Mouse (Mus musculus) heart, postnatal 10 days (tissue): ENCODE measurements around the gene Gm13287. TPM values are rescaled to one million over a fixed set of nuclear protein-coding genes. Genes with fewer than 3 reads are reported as not detected.
"Not testable (repeated sequence)": the region's sequence is repeated elsewhere in the genome, so short reads cannot be mapped to it uniquely, and the experiment has no call there.

Source experiments
- DNase-seq, 2 experiments: peaks; one replicate each; pipeline ENCODE4 v3.0.0; 2021
- intact Hi-C: fragments of 180-260 bp; cut with DNase I; formaldehyde crosslinking; loops from one replicate; pipeline ENCODE4 v1.15.1; 2025
- total RNA-seq, 2 experiments: library from RNA; stranded (reverse); gene quantifications; 2 replicates each; pipeline ENCODE4 v1.2.3; 2021

The Gm13287 gene
- total RNA-seq, 2 experiments from 2014 or later, result not detected

DNA sequence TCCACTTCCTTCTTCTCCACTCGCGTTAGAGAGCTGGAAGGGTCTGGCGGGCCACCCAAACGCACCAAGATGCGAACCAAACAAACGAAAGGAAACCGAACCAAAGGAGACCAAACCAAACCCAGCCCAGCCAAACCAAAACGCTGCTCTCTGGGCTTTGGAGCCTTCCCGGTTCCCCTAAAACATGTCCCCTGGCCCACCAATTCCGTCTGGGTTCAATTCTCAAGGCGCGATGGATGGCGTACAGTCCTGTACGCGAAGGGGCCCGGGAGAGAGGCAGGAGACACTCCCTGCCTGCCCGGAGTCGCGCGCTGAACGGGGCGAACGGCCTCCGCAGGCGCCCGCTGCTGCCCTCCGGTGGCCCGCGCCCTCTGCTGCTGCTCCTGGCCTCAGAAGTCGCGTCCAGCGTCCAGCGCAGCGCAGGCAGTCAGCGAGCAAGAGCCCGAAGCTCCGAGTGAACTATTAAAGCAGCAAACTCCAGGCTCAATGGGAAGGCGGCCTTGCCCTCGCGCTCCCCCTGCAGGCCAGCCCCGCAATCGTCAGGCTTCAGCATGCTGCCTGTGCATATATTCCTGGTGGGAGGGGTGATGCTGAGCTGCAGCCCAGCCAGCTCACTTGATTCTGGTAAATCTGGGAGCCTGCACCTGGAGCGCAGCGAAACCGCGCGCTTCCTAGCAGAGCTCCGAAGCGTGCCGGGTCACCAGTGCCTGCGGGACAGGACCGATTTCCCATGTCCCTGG is 8.9 kb upstream of the Gm13287 start, which contains the start of gene Gm13275:
Gene Gm13275, plus strand, starts transcription at position 552 of the 740 bp plus-strand sequence.
- peak; percentile 86 to 90 for DNase-seq
- intact Hi-C loops, result not testable (repeated sequence)

GRCm38 (mm10) chr4:88797097-88797496 is 6.0 kb upstream of the Gm13287 start, which contains the start of gene Gm13279:
TSS of gene Gm13279 (plus strand) at chr4:88797397.
- DNase-seq, intact Hi-C loops: not testable (repeated sequence)

GRCm38 (mm10) chr4:88799365-88799764 is 3.7 kb upstream of the Gm13287 start, which contains the start of gene Gm13285:
TSS of gene Gm13285 (plus strand) at chr4:88799665.
- DNase-seq, intact Hi-C loops: not testable (repeated sequence)

- DNase-seq, result not testable (repeated sequence)
- intact Hi-C loops, result loop anchor here (5.0 kb wide), 1 partner anchor 322 kb away; no protein-coding TSS in a partner anchor
These were observed 2.2 kb downstream of the Gm13287 start, which contains the start of gene Gm13288 for GRCm38 (mm10) chr4:88805231-88805630. TSS of gene Gm13288 (plus strand) at chr4:88805531.

DNA sequence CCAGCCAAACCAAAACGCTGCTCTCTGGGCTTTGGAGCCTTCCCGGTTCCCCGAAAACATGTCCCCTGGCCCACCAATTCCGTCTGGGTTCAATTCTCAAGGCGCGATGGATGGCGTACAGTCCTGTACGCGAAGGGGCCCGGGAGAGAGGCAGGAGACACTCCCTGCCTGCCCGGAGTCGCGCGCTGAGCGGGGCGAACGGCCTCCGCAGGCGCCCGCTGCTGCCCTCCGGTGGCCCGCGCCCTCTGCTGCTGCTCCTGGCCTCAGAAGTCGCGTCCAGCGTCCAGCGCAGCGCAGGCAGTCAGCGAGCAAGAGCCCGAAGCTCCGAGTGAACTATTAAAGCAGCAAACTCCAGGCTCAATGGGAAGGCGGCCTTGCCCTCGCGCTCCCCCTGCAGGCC is 2.7 kb downstream of the Gm13287 start:
- intact Hi-C loops, result loop anchor here (5.0 kb wide), 1 partner anchor 322 kb away; no protein-coding TSS in a partner anchor
- peak; percentile 36 to 41 for DNase-seq

- intact Hi-C loops, result loop anchor here (5.0 kb wide), 1 partner anchor 134 kb away; the partner anchor contains the start of gene Ifna2
- no peak for DNase-seq
These were observed 12.9 kb downstream of the Gm13287 start, which contains the start of gene Ifna7 for GRCm38 (mm10) chr4:88815928-88816327. TSS of gene Ifna7 (plus strand) at chr4:88816228.

DNA sequence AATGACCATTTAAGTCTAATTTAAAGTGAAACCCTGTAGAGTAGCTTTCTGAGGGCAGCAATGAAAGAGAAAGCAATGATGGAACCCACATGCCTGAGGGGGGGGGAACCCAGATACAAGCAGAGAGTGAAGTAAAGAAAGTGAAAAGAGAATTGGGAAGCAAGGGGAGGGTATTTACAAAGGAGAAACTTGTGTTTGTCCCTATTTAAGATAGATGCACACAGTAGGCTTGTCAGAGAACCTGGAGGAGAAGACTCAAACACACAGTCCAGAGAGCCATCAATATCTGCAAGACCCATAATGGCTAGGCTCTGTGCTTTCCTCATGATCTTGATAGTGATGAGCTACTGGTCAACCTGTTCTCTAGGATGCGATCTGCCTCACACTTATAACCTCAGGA is 16.6 kb downstream of the Gm13287 start, which contains the start of gene Ifna11:
Gene Ifna11, plus strand, starts transcription at position 301 of the 400 bp plus-strand sequence.
- intact Hi-C loops, result loop anchor here (5.0 kb wide), 1 partner anchor 137 kb away; the partner anchor contains the start of gene Ifna2

DNA sequence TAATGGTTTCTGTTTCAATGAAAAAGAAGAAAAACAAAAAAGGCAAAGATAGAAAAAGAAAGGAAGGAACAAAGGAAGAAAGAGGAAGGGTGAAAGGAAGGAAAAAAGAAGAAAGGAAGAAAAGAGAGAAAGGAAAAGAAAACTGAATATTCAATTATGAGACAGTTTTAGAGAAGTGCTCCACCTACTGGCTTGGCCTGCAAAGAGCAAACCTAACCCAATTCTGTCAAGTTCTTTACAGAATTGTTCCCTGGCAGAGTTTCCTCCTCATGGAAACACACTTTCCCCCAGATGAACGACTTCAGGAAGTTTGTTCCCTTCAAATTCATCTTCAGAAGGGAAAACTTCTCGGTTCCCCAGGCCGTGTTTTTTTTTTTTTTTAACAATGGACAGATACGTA is 19.9 kb downstream of the Gm13287 start:
- intact Hi-C loops, result no loop called here
- DNase-seq, result peak in 1 of 2 experiments; percentile 21

More for the DNA sequence above, 16.6 kb downstream of the Gm13287 start, which contains the start of gene Ifna11:
- DNase-seq, result no peak

GRCm38 (mm10) chr4:88827116-88827515 is 24.1 kb downstream of the Gm13287 start, which contains the start of gene Ifna6:
TSS of gene Ifna6 (plus strand) at chr4:88827416.
- DNase-seq, intact Hi-C loops: not testable (repeated sequence)

DNA sequence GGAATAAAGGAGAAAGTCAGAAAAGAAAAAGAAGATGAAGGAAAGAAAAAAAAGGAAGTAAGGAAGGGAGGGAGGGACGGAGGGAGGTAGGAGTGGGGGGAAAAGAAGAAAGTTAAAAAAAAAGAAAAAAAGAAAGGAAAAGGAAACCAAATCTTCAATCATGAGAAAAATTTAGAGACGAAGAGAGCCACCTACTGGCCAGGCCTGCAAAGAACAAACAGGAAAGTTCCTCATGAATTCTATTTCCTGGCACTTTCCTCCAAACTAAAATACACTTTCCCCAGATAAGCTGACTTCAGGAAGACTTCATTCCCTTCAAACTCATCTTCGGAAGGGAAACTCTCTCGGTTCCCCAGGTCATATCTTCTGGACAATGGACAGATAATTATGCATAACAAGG is 27.5 kb downstream of the Gm13287 start:
- intact Hi-C loops, result no loop called here
- DNase-seq, result peak; percentile 10 to 40

- DNase-seq, intact Hi-C loops: not testable (repeated sequence)
These were observed 32.2 kb downstream of the Gm13287 start, which contains the start of gene Ifna5 for GRCm38 (mm10) chr4:88835225-88835624. TSS of gene Ifna5 (plus strand) at chr4:88835525.

- intact Hi-C loops, result no loop called here
- DNase-seq, result peak in 1 of 2 experiments; percentile 23
These were observed 35.8 kb downstream of the Gm13287 start for GRCm38 (mm10) chr4:88838828-88839227.

DNA sequence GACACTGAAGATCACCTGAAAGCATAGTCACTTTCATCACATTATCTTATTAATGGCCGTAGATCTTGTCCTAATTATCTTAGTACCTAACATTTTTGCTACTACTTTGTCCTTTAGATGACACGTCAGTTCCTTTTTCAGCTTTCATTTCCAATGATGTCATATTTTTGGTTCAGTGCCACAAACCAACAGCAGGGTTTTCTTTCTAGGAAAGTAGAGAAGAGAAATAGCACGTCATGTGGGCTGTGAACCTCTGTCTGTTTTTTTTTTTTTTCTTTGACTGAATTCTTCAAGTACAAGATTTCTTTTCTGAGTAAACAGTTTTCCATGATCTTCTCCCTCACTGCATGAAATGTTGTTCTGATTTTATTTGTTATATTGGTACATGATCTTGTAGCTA is 37.0 kb downstream of the Gm13287 start:
- intact Hi-C loops, result no loop called here

GRCm38 (mm10) chr4:88841438-88841911 is 38.4 kb downstream of the Gm13287 start, which contains the start of gene Ifna4:
TSS of gene Ifna4 (plus strand) at chr4:88841861.
- intact Hi-C loops, result no loop called here
- no peak for DNase-seq

More for the DNA sequence above, 37.0 kb downstream of the Gm13287 start:
- no peak for DNase-seq

GRCm38 (mm10) chr4:88845334-88845733 is 42.3 kb downstream of the Gm13287 start:
- intact Hi-C loops, result no loop called here
- no peak for DNase-seq

DNA sequence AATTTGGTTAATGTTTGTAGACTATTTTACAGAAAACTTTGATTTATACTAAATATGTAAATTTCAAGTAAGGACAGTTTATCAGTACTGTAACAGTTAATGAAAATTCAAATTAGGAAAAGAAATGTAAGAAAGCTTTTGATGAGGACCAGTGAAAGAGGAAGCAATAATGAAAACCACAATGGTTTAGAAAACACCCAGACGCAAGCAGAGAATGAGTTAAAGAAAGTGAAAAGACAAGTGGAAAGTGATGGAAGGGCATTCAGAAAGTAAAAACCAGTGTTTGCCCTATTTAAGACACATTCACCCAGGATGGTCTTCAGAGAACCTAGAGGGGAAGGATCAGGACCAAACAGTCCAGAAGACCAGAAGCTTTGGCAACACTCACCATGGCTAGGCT is 46.6 kb downstream of the Gm13287 start, which contains the start of gene Ifna1:
Gene Ifna1, plus strand, starts transcription at position 390 of the 400 bp plus-strand sequence.
- no peak for DNase-seq
- intact Hi-C loops, result no loop called here

DNA sequence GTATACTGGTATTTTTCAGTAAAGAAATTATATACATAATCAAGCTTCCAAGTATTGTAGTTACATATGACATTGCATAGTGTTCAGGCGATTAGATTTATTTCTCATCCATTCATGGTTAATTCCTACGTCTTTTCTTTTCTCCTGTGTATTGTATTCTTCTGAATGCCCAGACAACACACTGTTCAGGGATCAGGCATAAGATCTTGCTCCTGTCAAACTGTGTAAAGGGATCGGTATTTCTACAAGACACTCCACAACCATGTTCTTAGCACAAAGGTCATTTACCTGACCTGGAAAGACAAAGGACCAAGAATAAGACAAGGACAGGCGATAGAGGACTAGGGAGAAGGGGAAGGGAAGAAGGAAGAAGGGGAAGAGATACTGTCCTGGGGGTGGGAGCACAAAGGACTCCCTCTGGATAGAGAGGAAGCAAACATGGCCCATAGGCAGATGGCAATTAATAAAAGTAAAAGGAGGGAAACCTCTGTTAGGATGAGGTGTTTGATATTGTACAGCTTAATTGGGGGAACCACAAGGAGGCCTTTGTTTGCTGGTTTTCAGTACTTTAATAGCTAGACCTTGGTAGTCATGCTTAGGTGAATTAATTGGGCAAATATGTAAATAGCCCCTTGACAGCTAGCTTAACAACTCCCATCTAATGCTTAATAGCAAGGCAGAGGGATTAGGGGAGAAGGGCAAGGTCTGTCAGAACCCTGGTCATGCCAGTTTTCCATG is 48.1 kb downstream of the Gm13287 start:
- intact Hi-C loops, result no loop called here
- DNase-seq, result no peak
